Mouse (Mus musculus): ENCODE measurements around the gene Tmx1. TPM values are rescaled to one million over a fixed set of nuclear protein-coding genes. Genes with fewer than 3 reads are reported as not detected.

Tmx1 gene
- polyA plus RNA-seq, 1 experiment, result 4.8 TPM

DNA sequence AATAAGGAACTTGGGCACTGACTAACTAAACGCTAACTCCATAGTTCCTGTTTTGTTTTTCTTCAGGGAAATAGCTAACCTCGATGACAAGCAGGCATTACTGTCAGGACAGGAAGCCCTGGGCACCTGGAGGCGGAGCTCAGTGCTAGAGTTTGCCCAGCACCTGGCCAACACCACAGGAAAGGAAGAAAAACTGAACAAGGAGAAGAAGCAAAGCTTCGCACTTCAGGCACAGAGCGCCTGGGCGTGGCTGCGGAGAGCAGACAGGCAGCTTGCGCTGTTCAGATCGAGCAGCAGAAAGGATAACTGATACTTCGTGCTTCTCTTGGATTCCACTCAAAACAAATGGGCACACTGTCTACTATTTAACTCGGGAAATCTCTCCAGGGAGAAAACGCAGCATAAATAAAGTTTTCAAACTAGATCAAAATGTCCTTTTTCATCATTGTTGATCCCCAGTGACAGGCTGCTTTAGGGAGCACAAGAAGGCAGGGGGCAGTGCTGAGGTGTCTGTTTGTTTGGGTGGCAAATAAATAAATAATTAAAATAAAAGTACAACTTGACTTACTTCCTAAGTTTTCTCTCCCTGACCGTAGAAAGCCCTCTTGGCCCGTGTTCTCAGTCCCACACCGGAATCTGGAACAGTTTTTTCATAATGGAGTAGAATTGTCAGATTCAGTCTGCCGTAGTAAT is 24.1 kb downstream of the Tmx1 start:
- Histone ChIP-seq H3K36me3 (ENCODE audit: control insufficient read depth) (no peaks in the 10 kb centered on the region), H3K4me1 (ENCODE audit: control insufficient read depth) (peaks cover 6% of the 10 kb centered on the region), H3K9me3 (ENCODE audit: control insufficient read depth, low read length) (no peaks in the 10 kb centered on the region), H3K27me3 (ENCODE audit: control insufficient read depth) (no peaks in the 10 kb centered on the region; the same call in 1 of the 2 replicates), H3K4me3 (replicated peaks) (peak overlapping the region; percentile 8)
- TF ChIP-seq TAL1 (IDR thresholded peaks at IDR 0.05; ENCODE audit: low read length) (no peak), GATA1 (IDR thresholded peaks at IDR 0.05; ENCODE audit: low read length) (no peak)

GRCm38 (mm10) chr12:70477593-70478287 is 24.8 kb downstream of the Tmx1 start:
- Histone ChIP-seq H3K9me3 (ENCODE audit: control insufficient read depth, low read length) (no peaks in the 10 kb centered on the region), H3K36me3 (ENCODE audit: control insufficient read depth) (no peaks in the 10 kb centered on the region), H3K4me3 (replicated peaks) (no peak overlapping the region), H3K4me1 (ENCODE audit: control insufficient read depth) (peaks cover 6% of the 10 kb centered on the region), H3K27me3 (ENCODE audit: control insufficient read depth) (no peaks in the 10 kb centered on the region; the same call in 1 of the 2 replicates)
- no peak for TF ChIP-seq GATA1 (IDR thresholded peaks at IDR 0.05; ENCODE audit: low read length)
- TF ChIP-seq TAL1 (IDR thresholded peaks at IDR 0.05; ENCODE audit: low read length), result no peak

DNA sequence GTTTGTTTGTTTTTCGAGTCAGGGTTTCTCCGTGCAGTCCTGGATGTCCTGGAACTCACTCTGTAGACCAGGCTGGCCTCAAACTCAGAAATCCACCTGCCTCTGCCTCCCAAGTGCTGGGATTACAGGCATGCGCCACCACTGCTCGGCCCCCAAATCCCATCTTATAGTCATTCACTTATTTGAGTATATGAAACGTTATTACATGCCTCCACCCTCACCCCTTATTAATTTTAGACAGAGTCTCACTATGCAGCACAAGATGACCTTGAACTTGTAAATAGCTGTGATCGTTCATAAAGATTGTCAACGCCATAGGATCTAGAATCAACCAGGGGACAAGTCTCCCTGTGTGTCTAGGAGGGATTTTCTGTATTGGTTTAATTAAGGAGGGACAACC is 33.1 kb downstream of the Tmx1 start:
- Histone ChIP-seq H3K36me3 (ENCODE audit: control insufficient read depth) (no peaks in the 10 kb centered on the region), H3K9me3 (ENCODE audit: control insufficient read depth, low read length) (no peaks in the 10 kb centered on the region), H3K4me3 (replicated peaks) (no peak overlapping the region), H3K4me1 (ENCODE audit: control insufficient read depth) (no peaks in the 10 kb centered on the region), H3K27me3 (ENCODE audit: control insufficient read depth) (no peaks in the 10 kb centered on the region)
- TF ChIP-seq GATA1 (IDR thresholded peaks at IDR 0.05; ENCODE audit: low read length) (no peak), TAL1 (IDR thresholded peaks at IDR 0.05; ENCODE audit: low read length) (no peak)

- no peak overlapping the region for H3K4me3 ChIP-seq (replicated peaks)
- TF ChIP-seq TAL1 (IDR thresholded peaks at IDR 0.05; ENCODE audit: low read length), result no peak
- no peak for TF ChIP-seq GATA1 (IDR thresholded peaks at IDR 0.05; ENCODE audit: low read length)
- no peaks in the 10 kb centered on the region for H3K36me3 ChIP-seq (ENCODE audit: control insufficient read depth)
- H3K27me3 ChIP-seq (ENCODE audit: control insufficient read depth), result no peaks in the 10 kb centered on the region
- H3K9me3 ChIP-seq (ENCODE audit: control insufficient read depth, low read length), result no peaks in the 10 kb centered on the region
- H3K4me1 ChIP-seq (ENCODE audit: control insufficient read depth), result no peaks in the 10 kb centered on the region
Measured at GRCm38 (mm10) chr12:70486716-70487480, 34.0 kb downstream of the Tmx1 start.

DNA sequence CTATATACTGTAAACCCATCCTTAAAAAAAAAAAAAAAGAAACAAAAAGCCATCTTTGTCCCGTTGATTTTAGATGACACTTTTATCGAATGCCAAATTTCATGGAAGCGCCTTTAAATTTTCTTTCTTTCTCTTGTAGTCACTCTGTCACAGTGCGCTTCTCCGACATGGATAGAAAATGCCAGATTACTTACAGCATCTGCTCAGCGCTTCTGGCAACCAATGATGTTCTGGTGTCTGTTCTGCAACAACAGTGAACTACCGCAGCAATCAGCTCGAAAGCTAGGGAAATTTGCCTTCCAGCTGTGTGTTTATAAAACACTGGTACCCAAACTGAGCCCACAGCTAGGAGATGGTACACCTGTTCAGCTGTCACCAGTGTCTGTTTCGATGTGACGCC is 39.5 kb downstream of the Tmx1 start:
- no peak overlapping the region for H3K4me3 ChIP-seq (replicated peaks)
- H3K36me3 ChIP-seq (ENCODE audit: control insufficient read depth), result no peaks in the 10 kb centered on the region
- no peaks in the 10 kb centered on the region for H3K4me1 ChIP-seq (ENCODE audit: control insufficient read depth)
- H3K27me3 ChIP-seq (ENCODE audit: control insufficient read depth), result no peaks in the 10 kb centered on the region
- TF ChIP-seq GATA1 (IDR thresholded peaks at IDR 0.05; ENCODE audit: low read length) (no peak), TAL1 (IDR thresholded peaks at IDR 0.05; ENCODE audit: low read length) (no peak)
- no peaks in the 10 kb centered on the region for H3K9me3 ChIP-seq (ENCODE audit: control insufficient read depth, low read length)

DNA sequence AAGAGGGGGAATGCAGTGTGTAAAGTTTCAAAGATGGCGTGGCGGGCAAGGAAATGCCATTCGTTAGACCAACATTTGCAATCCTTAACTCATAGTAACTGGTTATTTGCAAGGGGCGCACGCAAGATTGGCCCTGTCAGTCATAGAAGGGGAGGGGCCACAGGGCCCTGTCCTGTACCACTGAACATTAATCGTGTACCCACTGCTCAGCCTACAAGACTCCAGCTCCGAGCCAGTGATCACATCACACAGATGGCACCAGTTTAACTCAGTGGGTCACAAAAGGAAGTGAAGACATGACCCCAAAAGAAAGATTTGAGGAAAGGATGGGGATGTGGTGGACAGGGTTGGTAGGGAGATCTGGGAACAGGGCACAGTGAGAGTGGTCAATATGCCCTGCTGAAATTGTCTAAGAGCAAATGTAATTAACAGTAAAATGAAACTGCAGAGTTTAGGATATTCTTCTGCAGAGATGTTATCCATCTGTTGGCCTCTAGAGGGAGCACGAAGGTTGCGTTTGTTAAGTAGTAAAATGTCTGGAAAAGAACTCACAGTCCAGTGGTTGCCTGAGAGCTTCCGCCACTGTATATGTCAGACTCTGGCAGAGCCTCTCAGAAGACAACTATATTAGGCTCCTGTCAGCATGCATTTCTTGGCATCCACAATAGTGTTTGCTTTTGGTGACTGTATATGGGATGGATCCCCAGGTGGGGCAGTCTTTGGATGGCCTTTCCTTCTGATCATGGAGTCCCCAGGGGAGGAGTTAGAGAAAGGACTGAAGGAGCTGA is 41.8 kb downstream of the Tmx1 start:
- H3K9me3 ChIP-seq (ENCODE audit: control insufficient read depth, low read length), result no peaks in the 10 kb centered on the region
- H3K27me3 ChIP-seq (ENCODE audit: control insufficient read depth), result no peaks in the 10 kb centered on the region
- no peak for TF ChIP-seq GATA1 (IDR thresholded peaks at IDR 0.05; ENCODE audit: low read length)
- no peak for TF ChIP-seq TAL1 (IDR thresholded peaks at IDR 0.05; ENCODE audit: low read length)
- H3K4me1 ChIP-seq (ENCODE audit: control insufficient read depth), result no peaks in the 10 kb centered on the region
- no peak overlapping the region for H3K4me3 ChIP-seq (replicated peaks)
- H3K36me3 ChIP-seq (ENCODE audit: control insufficient read depth), result no peaks in the 10 kb centered on the region

- TF ChIP-seq GATA1 (IDR thresholded peaks at IDR 0.05; ENCODE audit: low read length), result no peak
- no peak for TF ChIP-seq TAL1 (IDR thresholded peaks at IDR 0.05; ENCODE audit: low read length)
- Histone ChIP-seq H3K36me3 (ENCODE audit: control insufficient read depth) (no peaks in the 10 kb centered on the region), H3K27me3 (ENCODE audit: control insufficient read depth) (no peaks in the 10 kb centered on the region), H3K4me1 (ENCODE audit: control insufficient read depth) (no peaks in the 10 kb centered on the region), H3K4me3 (replicated peaks) (no peak overlapping the region), H3K9me3 (ENCODE audit: control insufficient read depth, low read length) (no peaks in the 10 kb centered on the region)
Measured at GRCm38 (mm10) chr12:70495282-70495922, 42.5 kb downstream of the Tmx1 start.

DNA sequence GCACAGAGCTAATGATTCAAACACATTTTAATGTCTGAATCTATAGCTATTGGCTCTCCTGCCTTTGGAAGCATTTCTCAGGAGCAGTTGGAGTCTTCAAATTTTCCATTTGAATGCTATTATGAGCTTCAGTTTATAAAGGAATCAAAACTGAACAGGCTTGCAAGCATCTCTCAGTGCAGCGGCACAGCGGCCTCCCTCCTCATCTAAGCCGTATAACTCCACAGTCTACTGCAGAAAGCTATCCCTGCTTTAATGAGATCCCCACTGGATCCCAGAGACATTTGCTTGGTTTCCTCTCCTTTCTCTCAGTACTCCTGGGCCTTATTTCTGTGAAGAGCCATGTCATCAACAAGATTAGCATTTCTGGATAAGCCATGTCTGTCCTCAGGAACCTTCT is 45.2 kb downstream of the Tmx1 start:
- Histone ChIP-seq H3K4me3 (replicated peaks) (no peak overlapping the region), H3K27me3 (ENCODE audit: control insufficient read depth) (no peaks in the 10 kb centered on the region), H3K36me3 (ENCODE audit: control insufficient read depth) (no peaks in the 10 kb centered on the region), H3K4me1 (ENCODE audit: control insufficient read depth) (no peaks in the 10 kb centered on the region), H3K9me3 (ENCODE audit: control insufficient read depth, low read length) (no peaks in the 10 kb centered on the region)
- no peak for TF ChIP-seq TAL1 (IDR thresholded peaks at IDR 0.05; ENCODE audit: low read length)
- TF ChIP-seq GATA1 (IDR thresholded peaks at IDR 0.05; ENCODE audit: low read length), result no peak

Measured in erythroblast, embryonic 14.5 days (primary cell).